8 mouse cellular contexts compared by ENCODE assay signal in genomic region chr12:100937441-100938360, GRCm38 (mm10). TPM values are rescaled to one million over a fixed set of nuclear protein-coding genes. Genes with fewer than 3 reads are reported as not detected.
DNase-seq lines count a peak whose midpoint lies in the region; ATAC-seq and TF ChIP-seq lines count a peak whose summit lies in the region.
"Had no signal": no experiment of that assay in that cellular context is flagged by ENCODE, and none has a peak within 500 bp of the region (broad histone marks: within the 10 kb centered on the region; RNA-seq: fewer than 3 reads in every experiment).

No protein-coding gene starts in this region.

- TF ChIP-seq POLR2A in thymus, adult 2 months (IDR thresholded peaks at IDR 0.05; ENCODE audit: control insufficient read depth, extremely low read depth, insufficient read depth, low read length, poor library complexity): no peak

- H3K9ac ChIP-seq in heart, embryonic 14.5 days (ENCODE audit: low read length): no peak overlapping the region

- H3K4me2 ChIP-seq in heart, embryonic 14.5 days (ENCODE audit: low read length): no peak overlapping the region

- 69% methylated on average over 21 of the region's 21 CpGs for WGBS in thymus, adult 2 months
- WGBS in heart, embryonic 14.5 days: 73% methylated on average over 21 of the region's 21 CpGs
- 83% methylated on average over 21 of the region's 21 CpGs for WGBS in limb, embryonic 10.5 days

- no peaks in the 10 kb centered on the region for H3K9me3 ChIP-seq in heart, embryonic 14.5 days (ENCODE audit: control insufficient read depth, low read length)
- H3K9me3 ChIP-seq in limb, embryonic 10.5 days (replicated peaks): no peaks in the 10 kb centered on the region

- no peaks in the 10 kb centered on the region for H3K27me3 ChIP-seq in thymus, adult 2 months (ENCODE audit: control insufficient read depth, insufficient read depth, low read length)
- H3K27me3 ChIP-seq in heart, embryonic 14.5 days (ENCODE audit: control insufficient read depth, insufficient read depth, low read length): no peaks in the 10 kb centered on the region; the same call in none of the 2 replicates
- no peaks in the 10 kb centered on the region for H3K27me3 ChIP-seq in limb, embryonic 10.5 days (ENCODE audit: low read depth, poor library complexity, severe bottlenecking)

- H3K4me1 ChIP-seq in thymus, adult 2 months (replicated peaks; ENCODE audit: control insufficient read depth, insufficient read depth, low read length): no peaks in the 10 kb centered on the region
- H3K4me1 ChIP-seq in heart, embryonic 14.5 days (ENCODE audit: control insufficient read depth in 2 of 2, insufficient read depth in 2 of 2, low read length in 2 of 2): peaks cover 0 to 12% of the 10 kb centered on the region in 2 experiments; a peak in 2 of 4 replicates
- peaks cover 7% of the 10 kb centered on the region for H3K4me1 ChIP-seq in limb, embryonic 10.5 days

- DNase-seq in thymus, adult 2 months: peak; percentile 20
- no peak for DNase-seq in thymus, postnatal 0 days (ENCODE audit: low spot score)
- no peak for DNase-seq in limb, embryonic 10.5 days (ENCODE audit: low spot score)
- no peak for DNase-seq in layer of hippocampus, adult 8-10 months (ENCODE audit: low spot score in 2 of 2)
- no peak for DNase-seq in embryo, embryonic 10.5 days (ENCODE audit: low spot score)

- TF ChIP-seq CTCF in thymus, adult 2 months (IDR thresholded peaks at IDR 0.05; ENCODE audit: borderline replicate concordance, control insufficient read depth, extremely low read depth, insufficient read depth, low read length, poor library complexity): no peak

- H3K27ac ChIP-seq in thymus, adult 2 months (ENCODE audit: control insufficient read depth, insufficient read depth, low read length): no peak overlapping the region
- H3K27ac ChIP-seq in heart, embryonic 14.5 days (replicated peaks in 1 of 2; ENCODE audit: control insufficient read depth in 1 of 2, insufficient read depth in 1 of 2, low read depth in 2 of 2, low read length in 2 of 2): peak overlapping the region in 1 of 2 experiments; percentile 62; a peak in 1 of 4 replicates
- peak overlapping the region; percentile 46; the same call in 1 of the 2 replicates for H3K27ac ChIP-seq in limb, embryonic 10.5 days
- H3K27ac ChIP-seq: layer of hippocampus, adult 2 months had no signal

- peak; percentile 17; the same call in 1 of the 2 replicates for ATAC-seq in heart, embryonic 14.5 days (ENCODE audit: insufficient number of reproducible peaks, insufficient read depth, low FRiP score, low read depth)
- ATAC-seq in erythroblast, adult 5-6 weeks (replicated peaks; ENCODE audit: low FRiP score, poor library complexity, severe bottlenecking): no peak

- peaks cover 59% of the 10 kb centered on the region for H3K36me3 ChIP-seq in thymus, adult 2 months (ENCODE audit: control insufficient read depth, insufficient read depth, low read length)
- H3K36me3 ChIP-seq in heart, embryonic 14.5 days (ENCODE audit: control insufficient read depth, insufficient read depth, low read length): no peaks in the 10 kb centered on the region
- peaks cover 44% of the 10 kb centered on the region for H3K36me3 ChIP-seq in limb, embryonic 10.5 days

- no peak overlapping the region for H3K4me3 ChIP-seq in thymus, adult 2 months (ENCODE audit: control insufficient read depth, insufficient read depth, low read length)
- no peak overlapping the region for H3K4me3 ChIP-seq in heart, embryonic 14.5 days (ENCODE audit: control insufficient read depth in 1 of 2, insufficient read depth in 1 of 2, low read depth in 1 of 2, low read length in 2 of 2)
- no peak overlapping the region for H3K4me3 ChIP-seq in limb, embryonic 10.5 days
- H3K4me3 ChIP-seq: layer of hippocampus, adult 2 months had no signal

RNA-seq across cellular contexts. Expression of gene Gpr68, which starts 29.7 kb away (rescaled TPM):
- polyA plus RNA-seq in thymus, adult 2 months (2012; rRNA removed): 21.8 and 25.2 TPM in 2 replicates
- 6.8 and 7.5 TPM in 2 replicates for polyA plus RNA-seq in thymus, postnatal 0 days (2015; fragmentation: Nextera tagmentation; extraction: Ambion mirVana)
- 4.6 TPM in 2 replicates for polyA plus RNA-seq in heart, embryonic 14.5 days (2014; fragmentation: Nextera tagmentation; extraction: Ambion mirVana)
- polyA plus RNA-seq in limb, embryonic 10.5 days (2016; fragmentation: Nextera tagmentation; extraction: Ambion mirVana): 0.23 and 0.30 TPM in 2 replicates
- total RNA-seq in layer of hippocampus, adult 8-10 months (2022): 10 to 100 TPM; 15.1 to 27.4 (median 19.9) TPM
- not detected in 2 replicates for total RNA-seq in erythroblast, adult 5-6 weeks (2015; ENCODE audit: low replicate concordance)
- not detected in 2 replicates for total RNA-seq in erythroblast, adult 5-6 weeks (2017; ENCODE audit: low replicate concordance)
